Mouse (Mus musculus) C3H10T1/2 (cell line): Measurements from ENCODE around the gene Denr. TPM values are rescaled to one million over a fixed set of nuclear protein-coding genes. Genes with fewer than 3 reads are reported as not detected.

ENCODE experiments used
- polyA plus RNA-seq, 2 experiments: library from polyadenylated mRNA; unstranded; fragments of >200 nt; fragmentation: generic; extraction: Trizol; gene quantifications; one replicate each; pipeline ENCODE4 v1.2.1; 2012; ENCODE audit warnings: missing spikeins in 2 of 2

The Denr gene
- polyA plus RNA-seq = 10 to 100 TPM; 10.1 to 27.1 TPM

DNA sequence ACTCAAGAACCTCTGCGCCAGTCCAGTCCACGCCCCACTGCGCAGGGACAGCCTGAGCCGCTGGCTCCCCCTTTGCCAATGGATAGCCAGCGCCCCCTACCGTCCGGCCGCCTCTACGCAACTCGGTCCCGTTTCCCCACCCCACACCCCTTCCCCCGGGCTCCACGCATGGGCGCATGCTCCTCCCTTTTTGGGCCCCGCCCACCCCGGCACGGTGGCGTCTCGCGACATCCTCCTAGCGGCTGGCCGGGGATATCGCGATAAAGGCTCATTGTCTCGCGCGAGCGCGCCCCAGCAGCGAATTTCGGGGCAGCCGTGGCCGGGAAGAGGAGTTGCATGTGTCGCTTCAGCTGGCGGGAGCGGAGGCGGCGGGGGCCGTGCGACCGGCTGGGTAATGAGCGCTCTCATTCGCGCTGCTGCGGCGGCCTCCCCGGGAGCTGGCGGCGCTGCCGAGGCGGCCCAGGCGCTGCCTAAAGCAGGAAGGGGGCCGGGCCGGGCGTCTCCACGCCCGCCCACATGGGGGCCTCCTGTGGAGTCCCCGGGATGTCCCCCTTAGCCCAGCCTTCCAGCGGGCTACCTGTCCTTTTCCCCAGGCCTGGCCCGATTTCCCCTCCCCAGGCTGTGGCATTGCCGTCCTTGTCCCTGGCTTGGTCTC lies at the start of gene Denr:
TSS of gene Denr (plus strand) at position 200 of the 655 bp plus-strand sequence.

GRCm38 (mm10) chr5:123865365-123865764 lies 41.6 kb upstream of the Denr start, which contains the start of gene Hcar2:
Gene Hcar2 (minus strand): TSS chr5:123865499.

GRCm38 (mm10) chr5:123879928-123880327 lies 27.0 kb upstream of the Denr start, which contains the start of gene Hcar1:
Gene Hcar1 (minus strand): TSS chr5:123880020.

GRCm38 (mm10) chr5:123927118-123927517 lies 20.1 kb downstream of the Denr start, which contains the start of gene Gm43518:
Gene Gm43518 (plus strand): TSS chr5:123927418.

GRCm38 (mm10) chr5:123930508-123930989 lies 23.6 kb downstream of the Denr start, which contains the start of gene Ccdc62:
Gene Ccdc62 (plus strand): TSS chr5:123930679.

GRCm38 (mm10) chr5:123973299-123974178 lies 66.6 kb downstream of the Denr start, which contains the start of gene Hip1r:
Gene Hip1r (plus strand): TSS chr5:123973628.

Other genes with a start within 250 kb of the Denr start
- 10 to 100 TPM in 1 of 2 experiments, 1 to 10 TPM in 1; 1.6 to 18.9 TPM for gene Clip1, start 222.6 kb upstream of the Denr start, polyA plus RNA-seq
- gene Zcchc8, start 186.1 kb upstream of the Denr start, polyA plus RNA-seq = 10 to 100 TPM in 1 of 2 experiments, 1 to 10 TPM in 1; 2.1 to 18.1 TPM
- 10 to 100 TPM in 1 of 2 experiments, 1 to 10 TPM in 1; 1.8 to 12.9 TPM for gene Rsrc2, start 157.8 kb upstream of the Denr start, polyA plus RNA-seq
- gene Kntc1, start 157.5 kb upstream of the Denr start, polyA plus RNA-seq = 1 to 10 TPM; 1.3 to 7.6 TPM
- not detected for gene Hcar2, start 41.7 kb upstream of the Denr start, polyA plus RNA-seq
- gene Hcar1, start 27.2 kb upstream of the Denr start, polyA plus RNA-seq = under 1 TPM in 1 of 2 experiments, not detected in 1; 0.40 TPM
- under 1 TPM in 1 of 2 experiments, not detected in 1; 0.66 TPM for gene Gm43518, start 20.2 kb downstream of the Denr start, polyA plus RNA-seq
- gene Ccdc62, start 23.5 kb downstream of the Denr start, polyA plus RNA-seq = 1 to 10 TPM; 1.5 to 3.4 TPM
- gene Hip1r, start 66.5 kb downstream of the Denr start, polyA plus RNA-seq = 10 to 100 TPM; 10.4 to 10.5 TPM
- 10 to 100 TPM; 22.6 TPM for gene Vps37b, start 125.1 kb downstream of the Denr start, polyA plus RNA-seq
- 1 to 10 TPM; 2.2 to 3.2 TPM for gene Abcb9, start 188.6 kb downstream of the Denr start, polyA plus RNA-seq
- gene Ogfod2, start 205.1 kb downstream of the Denr start, polyA plus RNA-seq = 10 to 100 TPM; 13.7 to 17.9 TPM
- gene Arl6ip4, start 208.9 kb downstream of the Denr start, polyA plus RNA-seq = 10 to 100 TPM; 83.0 to 88.9 TPM